Mouse (Mus musculus) layer of hippocampus, adult 9-11 months (tissue): ENCODE data around the gene Qsox2.

ENCODE experiments used
- DNase-seq: peaks from one replicate; pipeline ENCODE4 v3.0.0; 2022

The Qsox2 gene

GRCm38 (mm10) chr2:26237290-26237782 is at the start of gene Qsox2:
Gene Qsox2, minus strand, starts transcription at chr2:26237525.
- peak; percentile 89 for DNase-seq

- DNase-seq = no peak
Measured at GRCm38 (mm10) chr2:26286391-26286790, 49.1 kb upstream of the Qsox2 start.

GRCm38 (mm10) chr2:26285804-26286203 is 48.5 kb upstream of the Qsox2 start:
- DNase-seq = peak; percentile 28

GRCm38 (mm10) chr2:26280594-26280993 is 43.3 kb upstream of the Qsox2 start:
- no peak for DNase-seq

GRCm38 (mm10) chr2:26279712-26280111 is 42.4 kb upstream of the Qsox2 start:
- DNase-seq = no peak

GRCm38 (mm10) chr2:26273611-26274010 is 36.3 kb upstream of the Qsox2 start:
- no peak for DNase-seq

GRCm38 (mm10) chr2:26268216-26268615 is 30.9 kb upstream of the Qsox2 start:
- DNase-seq = no peak

- DNase-seq = no peak
Measured at GRCm38 (mm10) chr2:26266066-26266742, 28.9 kb upstream of the Qsox2 start.

GRCm38 (mm10) chr2:26265095-26265494 is 27.8 kb upstream of the Qsox2 start:
- DNase-seq = no peak

GRCm38 (mm10) chr2:26264646-26265045 is 27.3 kb upstream of the Qsox2 start:
- no peak for DNase-seq

GRCm38 (mm10) chr2:26257315-26258096 is 20.2 kb upstream of the Qsox2 start:
- no peak for DNase-seq

GRCm38 (mm10) chr2:26254816-26255215 is 17.5 kb upstream of the Qsox2 start:
- no peak for DNase-seq

GRCm38 (mm10) chr2:26252514-26253206 is 15.3 kb upstream of the Qsox2 start:
- DNase-seq = no peak

- DNase-seq = no peak
Measured at GRCm38 (mm10) chr2:26247531-26247930, 10.2 kb upstream of the Qsox2 start.

- no peak for DNase-seq
Measured at GRCm38 (mm10) chr2:26240841-26241240, 3.5 kb upstream of the Qsox2 start.

GRCm38 (mm10) chr2:26240330-26240729 is 3.0 kb upstream of the Qsox2 start:
- peak; percentile 15 for DNase-seq

- no peak for DNase-seq
Measured at GRCm38 (mm10) chr2:26236681-26237289, 540 bp downstream of the Qsox2 start.

- no peak for DNase-seq
Measured at GRCm38 (mm10) chr2:26234771-26235170, 2.6 kb downstream of the Qsox2 start.

- no peak for DNase-seq
Measured at GRCm38 (mm10) chr2:26234253-26234652, 3.1 kb downstream of the Qsox2 start.

- DNase-seq = no peak
Measured at GRCm38 (mm10) chr2:26231366-26231765, 6.0 kb downstream of the Qsox2 start.

GRCm38 (mm10) chr2:26230253-26230652 is 7.1 kb downstream of the Qsox2 start:
- no peak for DNase-seq

- DNase-seq = peak; percentile 61
Measured at GRCm38 (mm10) chr2:26227788-26228187, 9.5 kb downstream of the Qsox2 start.

- DNase-seq = no peak
Measured at GRCm38 (mm10) chr2:26225242-26225641, 12.1 kb downstream of the Qsox2 start.
